Mouse (Mus musculus) kidney, embryonic 16.5 days (tissue): ENCODE measurements around the gene Gpr37l1. TPM values are rescaled to one million over a fixed set of nuclear protein-coding genes. Genes with fewer than 3 reads are reported as not detected.
A peak's percentile ranks its signal among the peaks of the same experiment; 100 is the strongest.

Source experiments
- ATAC-seq: fragments of 200-750 bp; cut with Nextera tagmentation; 2 replicates; pipeline ENCODE4 v1.8.0; 2017; ENCODE audit warnings: moderate TSS enrichment; ENCODE audit not compliant: low FRiP score, low TSS enrichment
- H3K27ac ChIP-seq: fragments of 300-500 bp; sonication (generic); 2 replicates; pipeline ENCODE4 v1.5.1; 2014; ENCODE audit warnings: low read length
- H3K27me3 ChIP-seq: fragments of 300-500 bp; sonication (generic); 2 replicates; pipeline ENCODE4 v1.6.1; 2014; ENCODE audit warnings: low read length, control low read depth, mixed read lengths; ENCODE audit not compliant: insufficient read depth
- H3K36me3 ChIP-seq: fragments of 300-500 bp; sonication (generic); 2 replicates; pipeline ENCODE4 v1.6.1; 2014; ENCODE audit warnings: low read length, control low read depth, mixed read lengths; ENCODE audit not compliant: insufficient read depth
- H3K4me1 ChIP-seq: fragments of 300-500 bp; sonication (generic); 2 replicates; pipeline ENCODE4 v1.6.1; 2014; ENCODE audit warnings: low read length, control low read depth, mixed read lengths; ENCODE audit not compliant: insufficient read depth
- H3K4me2 ChIP-seq: fragments of 300-500 bp; sonication (generic); replicated peaks from 2 replicates; pipeline ENCODE4 v1.6.1; 2014; ENCODE audit warnings: low read depth, low read length
- H3K4me3 ChIP-seq: fragments of 300-500 bp; sonication (generic); 2 replicates; pipeline ENCODE4 v1.5.1; 2014; ENCODE audit warnings: mild to moderate bottlenecking, low read length
- H3K9ac ChIP-seq: fragments of 300-500 bp; sonication (generic); replicated peaks from 2 replicates; pipeline ENCODE4 v1.6.1; 2014; ENCODE audit warnings: low read length
- H3K9me3 ChIP-seq: fragments of 300-500 bp; sonication (generic); 2 replicates; pipeline ENCODE4 v1.6.1; 2016; ENCODE audit warnings: low read length, control low read depth
- WGBS: fragments of 180-500 bp; shearing (Covaris S2); extraction: QIAGEN DNeasy Blood & Tissue Kit; methylation state at CpG from one replicate; pipeline ENCODE4 v1.1.7; 2014; 5-methylcytosine and 5-hydroxymethylcytosine counted together
- polyA plus RNA-seq: library from polyadenylated mRNA; unstranded; fragments of >200 nt; fragmentation: Nextera tagmentation; extraction: Ambion mirVana; gene quantifications from 2 replicates; pipeline ENCODE4 v1.2.1, GENCODE M21; 2015

The Gpr37l1 gene
- polyA plus RNA-seq, 1 experiment from 2014 or later = not detected

GRCm38 (mm10) chr1:135154411-135154959, 13.0 kb downstream of the Gpr37l1 start:
- ATAC-seq = peak; percentile 64
- Histone ChIP-seq H3K9me3 (no peaks in the 10 kb centered on the region), H3K4me2 (peak overlapping the region; percentile 56), H3K4me1 (peaks cover 17% of the 10 kb centered on the region), H3K27ac (peak overlapping the region; percentile 37), H3K9ac (peak overlapping the region; percentile 64), H3K36me3 (peaks cover 17% of the 10 kb centered on the region), H3K4me3 (peak overlapping the region; percentile 33), H3K27me3 (no peaks in the 10 kb centered on the region)
- WGBS = 2% methylated on average over 14 of the region's 14 CpGs

- no peak for ATAC-seq
- Histone ChIP-seq H3K27me3 (no peaks in the 10 kb centered on the region), H3K4me2 (peak overlapping the region; percentile 56), H3K27ac (peak overlapping the region; percentile 37; the same call in 1 of the 2 replicates), H3K9ac (peak overlapping the region; percentile 64), H3K9me3 (no peaks in the 10 kb centered on the region), H3K36me3 (peaks cover 17% of the 10 kb centered on the region), H3K4me3 (peak overlapping the region; percentile 33), H3K4me1 (peaks cover 16% of the 10 kb centered on the region)
- WGBS = 18% methylated on average over 8 of the region's 13 CpGs
These were observed 13.5 kb downstream of the Gpr37l1 start for GRCm38 (mm10) chr1:135154011-135154410.

- ATAC-seq = no peak
- Histone ChIP-seq H3K4me2 (no peak overlapping the region), H3K4me1 (peaks cover 15% of the 10 kb centered on the region), H3K4me3 (no peak overlapping the region), H3K36me3 (no peaks in the 10 kb centered on the region), H3K27ac (no peak overlapping the region), H3K9me3 (no peaks in the 10 kb centered on the region), H3K9ac (no peak overlapping the region), H3K27me3 (no peaks in the 10 kb centered on the region)
- 66% methylated on average over 5 of the region's 5 CpGs for WGBS
These were observed 18.5 kb downstream of the Gpr37l1 start for GRCm38 (mm10) chr1:135148996-135149395.

GRCm38 (mm10) chr1:135148476-135148875, 19.0 kb downstream of the Gpr37l1 start:
- no peak for ATAC-seq
- H3K4me2 ChIP-seq = peak overlapping the region; percentile 82
- 67% methylated on average over 4 of the region's 4 CpGs for WGBS
- no peak overlapping the region for H3K27ac ChIP-seq
- H3K9ac ChIP-seq = no peak overlapping the region; the same call in 1 of the 2 replicates
- no peaks in the 10 kb centered on the region for H3K9me3 ChIP-seq
- H3K27me3 ChIP-seq = no peaks in the 10 kb centered on the region
- H3K4me1 ChIP-seq = peaks cover 12% of the 10 kb centered on the region
- H3K4me3 ChIP-seq = peak overlapping the region; percentile 97
- H3K36me3 ChIP-seq = no peaks in the 10 kb centered on the region

DNA sequence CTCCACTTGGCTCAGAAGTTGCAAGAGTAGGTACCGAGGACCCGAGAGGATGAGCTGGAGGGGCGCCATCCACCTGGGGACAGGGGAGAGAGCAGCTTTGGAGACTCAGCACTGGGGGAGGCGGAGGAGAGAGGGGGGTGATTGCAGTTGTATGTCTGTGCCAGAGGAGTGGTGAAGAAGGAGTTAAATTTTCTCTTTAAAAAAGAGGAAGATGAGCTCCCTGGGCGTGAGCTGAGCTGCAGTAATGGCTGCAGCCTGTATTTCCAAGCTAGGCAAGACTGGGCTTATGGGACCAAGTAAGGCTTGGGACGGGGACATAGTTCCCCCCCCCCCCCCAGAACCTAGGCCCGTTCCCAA, 19.8 kb downstream of the Gpr37l1 start:
- H3K27ac ChIP-seq = peak overlapping the region; percentile 83
- ATAC-seq = peak; percentile 14

GRCm38 (mm10) chr1:135146946-135147701, 20.4 kb downstream of the Gpr37l1 start:
- Histone ChIP-seq H3K27ac (peak overlapping the region; percentile 83), H3K4me1 (peaks cover 12% of the 10 kb centered on the region), H3K4me3 (peak overlapping the region; percentile 97), H3K9ac (peak overlapping the region; percentile 96), H3K36me3 (no peaks in the 10 kb centered on the region), H3K4me2 (peak overlapping the region; percentile 82), H3K9me3 (no peaks in the 10 kb centered on the region), H3K27me3 (no peaks in the 10 kb centered on the region)
- peak; percentile 81 for ATAC-seq
- under 1% methylated on average over 69 of the region's 69 CpGs for WGBS

More for the DNA sequence above, 19.8 kb downstream of the Gpr37l1 start:
- H3K4me2 ChIP-seq = peak overlapping the region; percentile 82
- no peaks in the 10 kb centered on the region for H3K36me3 ChIP-seq
- 1% methylated on average over 6 of the region's 7 CpGs for WGBS
- peaks cover 12% of the 10 kb centered on the region for H3K4me1 ChIP-seq
- H3K4me3 ChIP-seq = peak overlapping the region; percentile 97
- no peaks in the 10 kb centered on the region for H3K9me3 ChIP-seq
- no peaks in the 10 kb centered on the region for H3K27me3 ChIP-seq
- H3K9ac ChIP-seq = peak overlapping the region; percentile 96

DNA sequence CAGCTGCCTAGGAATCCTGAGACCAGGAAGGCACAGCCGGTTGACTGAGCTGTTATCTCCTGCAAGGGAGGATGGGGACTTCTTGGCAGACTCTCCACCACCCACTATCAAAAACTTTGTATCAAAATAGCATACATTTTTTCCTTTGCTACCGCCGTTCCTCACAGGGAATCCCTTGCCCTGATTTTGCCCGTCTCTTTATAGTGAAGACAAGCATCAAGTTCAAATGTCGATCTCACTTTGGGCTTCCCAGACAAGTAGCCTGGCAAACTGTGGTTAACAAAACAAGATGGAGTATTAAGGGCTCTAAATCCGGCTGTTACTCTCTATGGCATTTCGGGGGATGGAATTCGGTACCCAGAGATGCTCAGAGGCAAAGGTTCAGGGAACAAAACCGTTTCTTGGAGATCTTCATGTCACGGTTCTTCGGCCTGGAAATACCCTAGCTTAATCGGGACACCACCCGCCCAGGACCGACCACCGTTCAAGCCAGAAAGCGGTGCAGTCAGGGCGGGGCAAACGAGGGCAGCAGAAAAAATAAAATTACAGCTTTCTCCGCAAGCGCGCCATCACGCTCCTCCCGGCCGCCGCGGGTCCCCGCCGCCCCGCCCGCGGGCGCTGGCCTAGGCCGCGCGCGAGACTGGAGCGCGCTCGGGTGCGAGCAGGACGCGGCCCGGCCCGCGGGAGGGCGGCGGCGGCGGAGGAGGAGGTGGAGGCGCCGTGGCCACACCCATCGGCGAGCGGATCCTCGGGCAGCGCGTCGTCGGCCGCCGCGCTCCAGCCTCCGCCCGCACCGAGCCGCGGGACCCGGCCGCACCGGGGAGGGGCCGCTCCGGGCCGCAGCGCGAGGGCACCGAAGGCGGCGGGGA, 21.2 kb downstream of the Gpr37l1 start, which contains the start of gene Arl8a:
Arl8a (plus strand) TSS at position 748 of the 869 bp plus-strand sequence.
- H3K36me3 ChIP-seq = no peaks in the 10 kb centered on the region
- peak within 1 kb of the TSS; percentile 83 for H3K27ac ChIP-seq
- WGBS = under 1% methylated on average over 53 of the region's 78 CpGs
- ATAC-seq = peak; percentile 81
- H3K4me3 ChIP-seq = peak within 1 kb of the TSS; percentile 97
- peak within 1 kb of the TSS; percentile 96 for H3K9ac ChIP-seq
- no peaks in the 10 kb centered on the region for H3K9me3 ChIP-seq
- H3K4me1 ChIP-seq = peaks cover 12% of the 10 kb centered on the region
- H3K4me2 ChIP-seq = peak within 1 kb of the TSS; percentile 82
- no peaks in the 10 kb centered on the region for H3K27me3 ChIP-seq

- WGBS = 90% methylated on average over 2 of the region's 2 CpGs
- ATAC-seq = no peak
- H3K9ac ChIP-seq = no peak overlapping the region
- H3K4me2 ChIP-seq = no peak overlapping the region
- H3K4me3 ChIP-seq = no peak overlapping the region
- no peaks in the 10 kb centered on the region for H3K9me3 ChIP-seq
- H3K27me3 ChIP-seq = no peaks in the 10 kb centered on the region
- no peak overlapping the region for H3K27ac ChIP-seq
- H3K4me1 ChIP-seq = peaks cover 10% of the 10 kb centered on the region
- no peaks in the 10 kb centered on the region for H3K36me3 ChIP-seq
These were observed 23.5 kb downstream of the Gpr37l1 start for GRCm38 (mm10) chr1:135143940-135144339.

GRCm38 (mm10) chr1:135142452-135142851, 25.0 kb downstream of the Gpr37l1 start:
- H3K36me3 ChIP-seq = no peaks in the 10 kb centered on the region
- no peak for ATAC-seq
- no peaks in the 10 kb centered on the region; the same call in 1 of the 2 replicates for H3K4me1 ChIP-seq
- no peak overlapping the region for H3K4me2 ChIP-seq
- WGBS = 60% methylated on average over 2 of the region's 2 CpGs
- H3K4me3 ChIP-seq = no peak overlapping the region
- no peaks in the 10 kb centered on the region for H3K9me3 ChIP-seq
- no peaks in the 10 kb centered on the region for H3K27me3 ChIP-seq
- no peak overlapping the region for H3K9ac ChIP-seq
- no peak overlapping the region for H3K27ac ChIP-seq
